Mouse (Mus musculus) R1 (cell line): ENCODE data around the gene Col4a4.

Experiments
- DNase-seq: peaks from one replicate; pipeline ENCODE4 v3.0.0-alpha.2; 2018; ENCODE audit warnings: low read depth, low spot score

The Col4a4 gene

GRCm38 (mm10) chr1:82475821-82476220 lies 110.8 kb downstream of the Col4a4 start:
- no peak for DNase-seq

- DNase-seq, result no peak
These were observed 111.4 kb downstream of the Col4a4 start for GRCm38 (mm10) chr1:82475254-82475653.

GRCm38 (mm10) chr1:82474461-82474961 lies 112.1 kb downstream of the Col4a4 start:
- DNase-seq, result no peak

GRCm38 (mm10) chr1:82473467-82473866 lies 113.2 kb downstream of the Col4a4 start:
- no peak for DNase-seq

- no peak for DNase-seq
These were observed 116.0 kb downstream of the Col4a4 start for GRCm38 (mm10) chr1:82470516-82471225.

GRCm38 (mm10) chr1:82468872-82469271 lies 117.8 kb downstream of the Col4a4 start:
- no peak for DNase-seq

- no peak for DNase-seq
These were observed 121.3 kb downstream of the Col4a4 start for GRCm38 (mm10) chr1:82465321-82465853.

GRCm38 (mm10) chr1:82461041-82461440 lies 125.6 kb downstream of the Col4a4 start:
- DNase-seq, result no peak

- no peak for DNase-seq
These were observed 126.7 kb downstream of the Col4a4 start for GRCm38 (mm10) chr1:82459926-82460325.

- no peak for DNase-seq
These were observed 127.3 kb downstream of the Col4a4 start for GRCm38 (mm10) chr1:82459350-82459749.

- DNase-seq, result no peak
These were observed 132.6 kb downstream of the Col4a4 start for GRCm38 (mm10) chr1:82454031-82454430.

- no peak for DNase-seq
These were observed 134.6 kb downstream of the Col4a4 start for GRCm38 (mm10) chr1:82451927-82452651.

- DNase-seq, result no peak
These were observed 136.8 kb downstream of the Col4a4 start for GRCm38 (mm10) chr1:82449851-82450250.

GRCm38 (mm10) chr1:82446049-82446448 lies 140.6 kb downstream of the Col4a4 start:
- no peak for DNase-seq

- no peak for DNase-seq
These were observed 143.1 kb downstream of the Col4a4 start for GRCm38 (mm10) chr1:82443517-82443916.

- no peak for DNase-seq
These were observed 146.5 kb downstream of the Col4a4 start for GRCm38 (mm10) chr1:82440123-82440522.

GRCm38 (mm10) chr1:82437273-82437672 lies 149.4 kb downstream of the Col4a4 start:
- DNase-seq, result no peak

- no peak for DNase-seq
These were observed 153.0 kb downstream of the Col4a4 start for GRCm38 (mm10) chr1:82433649-82434005.

GRCm38 (mm10) chr1:82432919-82433648 lies 153.6 kb downstream of the Col4a4 start:
- peak; percentile 52 for DNase-seq

GRCm38 (mm10) chr1:82429061-82429460 lies 157.6 kb downstream of the Col4a4 start:
- peak; percentile 19 for DNase-seq

GRCm38 (mm10) chr1:82427729-82428128 lies 158.9 kb downstream of the Col4a4 start:
- no peak for DNase-seq

- DNase-seq, result no peak
These were observed 171.0 kb downstream of the Col4a4 start for GRCm38 (mm10) chr1:82415641-82416040.
